Mouse (Mus musculus) midbrain, embryonic 11.5 days (tissue): ENCODE results near the gene Gabbr2. TPM values are rescaled to one million over a fixed set of nuclear protein-coding genes. Genes with fewer than 3 reads are reported as not detected.

Experiments used
- ATAC-seq: fragments of 200-750 bp; cut with Nextera tagmentation; 2 replicates; pipeline ENCODE4 v1.8.0; 2017; ENCODE audit warnings: moderate TSS enrichment, moderate library complexity; ENCODE audit not compliant: low FRiP score
- DNase-seq: peaks from one replicate; pipeline ENCODE4 v3.0.0; 2015; ENCODE audit warnings: low spot score; ENCODE audit errors: missing footprints
- H3K27ac ChIP-seq: fragments of 300-500 bp; sonication (generic); 2 replicates; pipeline ENCODE4 v1.5.1; 2014; ENCODE audit warnings: low read depth, low read length
- H3K27me3 ChIP-seq: fragments of 300-500 bp; sonication (generic); 2 replicates; pipeline ENCODE4 v1.6.1; 2014; ENCODE audit warnings: mild to moderate bottlenecking, low read length, moderate library complexity, mixed read lengths; ENCODE audit not compliant: control insufficient read depth, insufficient read depth
- H3K36me3 ChIP-seq: fragments of 300-500 bp; sonication (generic); 2 replicates; pipeline ENCODE4 v1.6.1; 2014; ENCODE audit warnings: mild to moderate bottlenecking, low read length, moderate library complexity, mixed read lengths; ENCODE audit not compliant: control insufficient read depth, insufficient read depth
- H3K4me1 ChIP-seq: fragments of 300-500 bp; sonication (generic); 2 replicates; pipeline ENCODE4 v1.6.1; 2014; ENCODE audit warnings: low read length; ENCODE audit not compliant: control insufficient read depth, insufficient read depth
- H3K4me2 ChIP-seq: fragments of 300-500 bp; sonication (generic); 2 replicates; pipeline ENCODE4 v1.6.1; 2014; ENCODE audit warnings: mild to moderate bottlenecking, moderate library complexity
- H3K4me3 ChIP-seq: fragments of 300-500 bp; sonication (generic); 2 replicates; pipeline ENCODE4 v1.5.1; 2014; ENCODE audit warnings: low read depth, low read length
- H3K9ac ChIP-seq: fragments of 300-500 bp; sonication (generic); 2 replicates; pipeline ENCODE4 v1.6.1; 2014; ENCODE audit warnings: low read length
- H3K9me3 ChIP-seq: fragments of 300-500 bp; sonication (generic); 2 replicates; pipeline ENCODE4 v1.6.1; 2016; ENCODE audit warnings: low read length; ENCODE audit not compliant: control insufficient read depth
- WGBS: fragments of 180-500 bp; shearing (Covaris S2); extraction: QIAGEN DNeasy Blood & Tissue Kit; methylation state at CpG from one replicate; pipeline ENCODE4 v1.1.7; 2014; 5-methylcytosine and 5-hydroxymethylcytosine counted together
- polyA plus RNA-seq: library from polyadenylated mRNA; unstranded; fragments of >200 nt; fragmentation: Nextera tagmentation; extraction: Ambion mirVana; gene quantifications from 2 replicates; pipeline ENCODE4 v1.2.1, GENCODE M21; 2014

Gabbr2 gene
- polyA plus RNA-seq, 1 experiment from 2014 or later = 0.38 TPM

GRCm38 (mm10) chr4:46728231-46728630, 263.4 kb downstream of the Gabbr2 start:
- DNase-seq (no peak), ATAC-seq (peak; percentile 58; the same call in 1 of the 2 replicates)
- 23% methylated on average over 1 of the region's 1 CpGs for WGBS
- Histone ChIP-seq H3K27me3 (no peaks in the 10 kb centered on the region), H3K4me3 (no peak overlapping the region), H3K36me3 (no peaks in the 10 kb centered on the region), H3K9ac (no peak overlapping the region), H3K9me3 (no peaks in the 10 kb centered on the region), H3K4me1 (peaks cover 21% of the 10 kb centered on the region), H3K4me2 (no peak overlapping the region), H3K27ac (no peak overlapping the region)

DNA sequence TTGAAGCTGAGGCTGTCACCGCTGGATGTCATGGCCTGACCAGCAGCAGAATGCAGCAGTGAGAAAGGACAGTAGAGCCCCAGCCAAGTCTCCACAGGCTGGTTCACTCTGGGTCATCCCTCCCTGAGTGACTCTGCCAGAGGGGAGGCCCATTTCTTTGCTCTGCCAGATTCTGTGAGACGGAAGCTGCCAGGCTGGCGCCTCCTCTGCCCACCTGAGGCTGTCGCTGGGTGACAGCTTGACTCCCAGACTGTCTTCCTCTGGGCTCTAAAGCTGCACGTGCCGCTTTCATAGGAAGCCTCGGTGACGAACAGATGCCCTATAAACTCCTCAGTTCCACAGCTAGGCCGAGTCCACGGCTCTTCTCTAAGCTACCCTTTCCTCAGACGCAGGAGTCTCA, 264.5 kb downstream of the Gabbr2 start:
- peaks cover 21% of the 10 kb centered on the region for H3K4me1 ChIP-seq
- ATAC-seq (no peak), DNase-seq (no peak)
- no peak overlapping the region for H3K9ac ChIP-seq
- H3K36me3 ChIP-seq = no peaks in the 10 kb centered on the region
- no peaks in the 10 kb centered on the region for H3K9me3 ChIP-seq
- WGBS = 85% methylated on average over 11 of the region's 11 CpGs
- H3K4me3 ChIP-seq = no peak overlapping the region
- no peak overlapping the region for H3K27ac ChIP-seq
- H3K27me3 ChIP-seq = no peaks in the 10 kb centered on the region
- no peak overlapping the region for H3K4me2 ChIP-seq

DNA sequence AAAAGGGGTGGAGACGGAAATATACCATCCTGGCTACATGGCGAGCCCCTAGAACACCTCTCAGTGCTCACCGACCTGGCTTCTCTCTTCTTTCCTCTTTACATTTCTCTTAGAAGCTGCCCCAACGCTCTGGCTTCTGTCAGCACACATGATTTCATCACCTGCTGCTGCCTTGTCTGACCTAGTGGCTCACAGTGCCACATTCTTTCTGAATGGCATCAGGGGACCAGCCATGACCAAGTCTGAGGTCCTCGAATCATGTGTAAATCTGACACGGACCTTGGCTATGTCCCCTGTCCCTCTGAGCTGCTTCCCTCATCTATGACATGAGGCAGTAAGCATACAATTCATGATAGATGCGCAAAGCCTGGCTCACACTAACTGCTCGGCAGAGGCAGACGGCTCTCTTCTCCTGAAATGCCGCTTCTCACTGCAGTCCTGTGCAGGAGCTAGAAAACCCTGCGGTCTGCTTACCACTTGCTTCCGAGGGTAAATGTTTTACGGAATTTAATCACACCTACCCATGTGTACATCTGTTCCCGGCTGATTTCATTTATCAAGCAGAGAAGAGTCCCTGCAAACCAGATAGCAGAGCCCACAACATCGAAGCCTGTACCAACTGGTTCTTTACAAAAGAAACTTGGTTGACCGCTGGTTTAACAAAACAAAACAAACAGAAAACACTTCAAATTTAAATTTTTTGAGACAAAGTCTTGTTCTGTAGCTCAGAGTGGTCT, 270.7 kb downstream of the Gabbr2 start:
- no peak overlapping the region for H3K4me3 ChIP-seq
- 88% methylated on average over 16 of the region's 16 CpGs for WGBS
- H3K27ac ChIP-seq = no peak overlapping the region
- no peak for ATAC-seq
- no peaks in the 10 kb centered on the region for H3K36me3 ChIP-seq
- DNase-seq = no peak
- H3K9ac ChIP-seq = no peak overlapping the region
- H3K9me3 ChIP-seq = no peaks in the 10 kb centered on the region
- peaks cover 20% of the 10 kb centered on the region for H3K4me1 ChIP-seq
- H3K27me3 ChIP-seq = no peaks in the 10 kb centered on the region
- H3K4me2 ChIP-seq = no peak overlapping the region

DNA sequence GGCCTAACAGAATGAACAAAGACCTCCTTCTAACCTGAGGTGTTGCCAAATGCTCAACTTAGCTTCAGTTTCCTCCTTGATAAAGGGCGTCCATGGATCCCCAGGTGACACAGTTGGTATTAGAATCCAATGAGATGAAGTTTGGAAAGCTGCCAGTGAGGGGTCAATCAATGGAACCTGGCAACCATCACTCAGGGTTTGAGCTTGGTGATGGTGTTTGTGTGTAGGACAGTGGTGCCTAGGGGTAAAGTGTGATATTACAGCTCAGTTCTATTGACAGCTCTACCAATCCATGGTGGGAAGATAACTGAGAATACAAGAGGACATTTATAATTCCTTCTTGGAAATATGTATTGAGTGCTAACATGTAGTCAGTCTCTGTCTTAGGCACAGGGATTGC, 271.6 kb downstream of the Gabbr2 start:
- DNase-seq (no peak), ATAC-seq (no peak)
- no peak overlapping the region for H3K27ac ChIP-seq
- no peaks in the 10 kb centered on the region for H3K27me3 ChIP-seq
- no peaks in the 10 kb centered on the region for H3K36me3 ChIP-seq
- H3K4me3 ChIP-seq = no peak overlapping the region
- H3K9ac ChIP-seq = no peak overlapping the region
- no peaks in the 10 kb centered on the region for H3K9me3 ChIP-seq
- no peak overlapping the region for H3K4me2 ChIP-seq
- peaks cover 20% of the 10 kb centered on the region for H3K4me1 ChIP-seq
- 81% methylated on average over 1 of the region's 1 CpGs for WGBS

DNA sequence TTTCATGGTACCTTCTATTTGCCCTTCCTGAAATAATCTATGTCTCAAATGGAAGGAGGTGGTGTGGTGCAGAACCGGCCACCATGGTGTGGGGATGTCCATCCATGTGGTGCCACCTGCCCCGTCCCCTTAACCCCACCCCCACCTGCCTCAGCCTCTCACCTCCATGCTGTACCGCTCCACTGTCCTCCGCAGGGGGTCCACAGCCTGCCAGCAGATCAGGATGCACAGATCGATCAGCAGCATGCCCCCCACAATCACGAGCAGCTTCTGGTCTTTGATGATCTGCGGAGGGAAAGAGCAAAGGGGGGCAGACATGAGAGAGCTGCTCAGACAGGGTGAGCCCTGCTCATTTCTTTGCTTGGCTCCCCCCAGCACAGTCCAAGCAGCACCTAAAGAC, 273.0 kb downstream of the Gabbr2 start:
- no peak for DNase-seq
- ATAC-seq = no peak
- Histone ChIP-seq H3K4me1 (peaks cover 20% of the 10 kb centered on the region), H3K4me2 (no peak overlapping the region), H3K27me3 (no peaks in the 10 kb centered on the region), H3K4me3 (no peak overlapping the region), H3K36me3 (no peaks in the 10 kb centered on the region), H3K9ac (no peak overlapping the region), H3K27ac (no peak overlapping the region), H3K9me3 (no peaks in the 10 kb centered on the region)
- WGBS = 35% methylated on average over 7 of the region's 7 CpGs

GRCm38 (mm10) chr4:46717156-46717555, 274.5 kb downstream of the Gabbr2 start:
- no peaks in the 10 kb centered on the region for H3K9me3 ChIP-seq
- no peaks in the 10 kb centered on the region for H3K27me3 ChIP-seq
- H3K4me1 ChIP-seq = peaks cover 20% of the 10 kb centered on the region
- no peaks in the 10 kb centered on the region for H3K36me3 ChIP-seq
- H3K27ac ChIP-seq = no peak overlapping the region
- H3K4me2 ChIP-seq = no peak overlapping the region
- WGBS = 23% methylated on average over 5 of the region's 5 CpGs
- no peak overlapping the region for H3K9ac ChIP-seq
- ATAC-seq (peak; percentile 53; the same call in 1 of the 2 replicates), DNase-seq (no peak)
- no peak overlapping the region for H3K4me3 ChIP-seq

- H3K4me3 ChIP-seq = no peak overlapping the region
- H3K4me2 ChIP-seq = no peak overlapping the region; the same call in 1 of the 2 replicates
- ATAC-seq = peak; percentile 71
- DNase-seq = peak; percentile 89
- H3K36me3 ChIP-seq = no peaks in the 10 kb centered on the region
- WGBS = 0% methylated on average over 1 of the region's 1 CpGs
- H3K27ac ChIP-seq = no peak overlapping the region
- peaks cover 20% of the 10 kb centered on the region for H3K4me1 ChIP-seq
- no peak overlapping the region for H3K9ac ChIP-seq
- no peaks in the 10 kb centered on the region for H3K27me3 ChIP-seq
- no peaks in the 10 kb centered on the region for H3K9me3 ChIP-seq
Measured at GRCm38 (mm10) chr4:46716361-46716760, 275.3 kb downstream of the Gabbr2 start.

DNA sequence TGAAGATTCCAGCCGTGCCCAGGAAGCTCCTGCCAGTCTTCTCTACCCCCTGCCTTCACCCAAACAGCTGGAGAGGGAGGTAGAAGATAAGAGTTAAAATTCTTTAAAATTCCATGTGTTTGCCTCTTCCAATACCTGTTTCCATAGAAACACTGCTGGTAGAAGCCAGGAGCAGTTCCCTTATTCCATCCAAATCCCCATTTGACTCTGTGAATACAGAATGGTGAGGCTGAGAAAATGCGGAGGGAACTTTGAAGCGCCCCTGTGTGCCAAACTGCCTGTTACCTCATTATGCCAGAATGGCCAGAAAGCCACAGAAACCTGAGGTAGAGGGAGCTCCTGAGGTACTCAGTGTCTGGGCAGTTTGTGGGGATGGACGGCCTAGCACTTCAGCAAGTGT, 281.1 kb downstream of the Gabbr2 start:
- WGBS = 57% methylated on average over 4 of the region's 4 CpGs
- Histone ChIP-seq H3K27me3 (no peaks in the 10 kb centered on the region), H3K9ac (no peak overlapping the region), H3K4me1 (no peaks in the 10 kb centered on the region), H3K4me3 (no peak overlapping the region), H3K9me3 (no peaks in the 10 kb centered on the region), H3K36me3 (no peaks in the 10 kb centered on the region), H3K27ac (no peak overlapping the region), H3K4me2 (no peak overlapping the region)
- ATAC-seq = no peak
- DNase-seq = no peak

DNA sequence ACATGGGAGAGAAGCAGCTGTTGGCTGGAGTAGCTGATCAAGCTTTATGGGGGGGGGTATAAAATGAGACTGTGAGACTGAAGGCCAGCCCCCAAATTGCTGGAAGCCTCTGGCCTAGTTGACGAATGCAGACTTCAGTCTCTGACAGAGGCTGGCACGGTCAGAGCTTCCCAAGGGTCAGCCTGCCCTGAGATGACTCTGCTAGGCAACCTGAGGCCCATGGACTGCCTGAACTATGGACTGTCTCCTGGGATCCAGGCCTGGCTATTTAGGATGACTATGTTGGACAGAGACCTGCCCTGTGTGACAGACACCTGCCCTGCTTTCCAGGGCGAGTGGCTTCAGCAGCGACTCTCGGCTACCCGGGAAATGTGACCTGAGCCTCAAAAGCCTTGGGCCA, 281.7 kb downstream of the Gabbr2 start:
- Histone ChIP-seq H3K9me3 (no peaks in the 10 kb centered on the region), H3K27me3 (no peaks in the 10 kb centered on the region), H3K4me2 (no peak overlapping the region), H3K9ac (no peak overlapping the region), H3K4me3 (no peak overlapping the region), H3K36me3 (no peaks in the 10 kb centered on the region), H3K27ac (no peak overlapping the region), H3K4me1 (no peaks in the 10 kb centered on the region)
- ATAC-seq = no peak
- no peak for DNase-seq
- 55% methylated on average over 6 of the region's 6 CpGs for WGBS
